Mouse (Mus musculus): ENCODE results near the gene Mrtfb. TPM values are rescaled to one million over a fixed set of nuclear protein-coding genes. Genes with fewer than 3 reads are reported as not detected.

Gene Mrtfb
- polyA plus RNA-seq, 1 experiment from 2014 or later = 21.8 TPM

GRCm38 (mm10) chr16:13366802-13367465 is 110.7 kb downstream of the Mrtfb start:
- Histone ChIP-seq H3K27me3 (replicated peaks; ENCODE audit: insufficient read depth, low read length) (no peaks in the 10 kb centered on the region), H3K9ac (replicated peaks; ENCODE audit: low read depth) (no peak overlapping the region), H3K36me3 (ENCODE audit: insufficient read depth, low read length) (no peaks in the 10 kb centered on the region), H3K9me3 (ENCODE audit: low read length) (no peaks in the 10 kb centered on the region), H3K4me3 (ENCODE audit: low read depth, low read length) (no peak overlapping the region), H3K4me2 (replicated peaks; ENCODE audit: low read depth, low read length) (no peak overlapping the region), H3K27ac (ENCODE audit: low read length) (no peak overlapping the region), H3K4me1 (ENCODE audit: insufficient read depth, low read depth, low read length) (peaks cover 4% of the 10 kb centered on the region; the same call in 1 of the 2 replicates)
- 17% methylated on average over 4 of the region's 4 CpGs for WGBS
- TF ChIP-seq CTCF (IDR thresholded peaks at IDR 0.05) = no peak; the same call in 1 of the 2 replicates
- no peak for TF ChIP-seq EP300 (IDR thresholded peaks at IDR 0.05)
- ATAC-seq (peak; percentile 56), DNase-seq (ENCODE audit: low spot score) (peak; percentile 59)

GRCm38 (mm10) chr16:13367466-13367856 is 111.2 kb downstream of the Mrtfb start:
- Histone ChIP-seq H3K9ac (replicated peaks; ENCODE audit: low read depth) (no peak overlapping the region), H3K9me3 (ENCODE audit: low read length) (no peaks in the 10 kb centered on the region), H3K36me3 (ENCODE audit: insufficient read depth, low read length) (no peaks in the 10 kb centered on the region), H3K4me3 (ENCODE audit: low read depth, low read length) (no peak overlapping the region), H3K27ac (ENCODE audit: low read length) (no peak overlapping the region), H3K4me2 (replicated peaks; ENCODE audit: low read depth, low read length) (no peak overlapping the region), H3K27me3 (replicated peaks; ENCODE audit: insufficient read depth, low read length) (no peaks in the 10 kb centered on the region), H3K4me1 (ENCODE audit: insufficient read depth, low read depth, low read length) (peaks cover 4% of the 10 kb centered on the region; the same call in 1 of the 2 replicates)
- DNase-seq (ENCODE audit: low spot score) (peak; percentile 25), ATAC-seq (peak; percentile 55)
- TF ChIP-seq EP300 (IDR thresholded peaks at IDR 0.05) (no peak), CTCF (IDR thresholded peaks at IDR 0.05) (no peak)
- WGBS = 36% methylated on average over 2 of the region's 2 CpGs

DNA sequence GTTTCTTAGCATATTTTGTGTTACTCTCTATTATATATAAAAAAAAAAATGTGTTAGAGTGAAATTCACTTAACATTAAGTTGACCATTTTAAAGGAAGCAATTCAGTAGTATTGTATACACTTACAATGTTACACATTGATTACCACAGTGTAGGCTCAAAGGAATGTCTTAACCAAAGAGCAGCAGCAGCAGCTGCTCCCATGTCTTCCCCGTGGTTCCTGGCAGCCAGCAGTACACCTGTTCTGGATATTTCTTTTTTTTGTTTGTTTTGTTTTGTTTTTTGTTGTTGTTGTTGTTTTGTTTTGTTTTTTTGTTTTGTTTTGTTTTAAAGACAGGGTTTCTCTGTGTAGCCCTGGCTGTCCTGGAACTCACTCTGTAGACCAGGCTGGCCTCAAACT is 112.4 kb downstream of the Mrtfb start:
- Histone ChIP-seq H3K9ac (replicated peaks; ENCODE audit: low read depth) (no peak overlapping the region), H3K36me3 (ENCODE audit: insufficient read depth, low read length) (no peaks in the 10 kb centered on the region), H3K4me3 (ENCODE audit: low read depth, low read length) (no peak overlapping the region), H3K9me3 (ENCODE audit: low read length) (no peaks in the 10 kb centered on the region), H3K27me3 (replicated peaks; ENCODE audit: insufficient read depth, low read length) (no peaks in the 10 kb centered on the region), H3K4me2 (replicated peaks; ENCODE audit: low read depth, low read length) (no peak overlapping the region), H3K27ac (ENCODE audit: low read length) (no peak overlapping the region), H3K4me1 (ENCODE audit: insufficient read depth, low read depth, low read length) (peaks cover 4% of the 10 kb centered on the region; the same call in 1 of the 2 replicates)
- DNase-seq (ENCODE audit: low spot score) (no peak), ATAC-seq (no peak)
- WGBS = 66% methylated on average over 1 of the region's 1 CpGs
- TF ChIP-seq EP300 (IDR thresholded peaks at IDR 0.05) (no peak), CTCF (IDR thresholded peaks at IDR 0.05) (no peak)

- H3K4me2 ChIP-seq (replicated peaks; ENCODE audit: low read depth, low read length) = no peak overlapping the region
- WGBS = 17% methylated on average over 11 of the region's 11 CpGs
- peak; percentile 89 for ATAC-seq
Observed at GRCm38 (mm10) chr16:13371740-13372287, 115.5 kb downstream of the Mrtfb start.

GRCm38 (mm10) chr16:13372899-13373533 is 116.7 kb downstream of the Mrtfb start:
- no peak overlapping the region for H3K27ac ChIP-seq (ENCODE audit: low read length)
- H3K36me3 ChIP-seq (ENCODE audit: insufficient read depth, low read length) = no peaks in the 10 kb centered on the region
- DNase-seq (ENCODE audit: low spot score) (no peak), ATAC-seq (no peak)
- no peak overlapping the region for H3K4me2 ChIP-seq (replicated peaks; ENCODE audit: low read depth, low read length)
- H3K4me3 ChIP-seq (ENCODE audit: low read depth, low read length) = no peak overlapping the region
- H3K4me1 ChIP-seq (ENCODE audit: insufficient read depth, low read depth, low read length) = no peaks in the 10 kb centered on the region
- 85% methylated on average over 8 of the region's 8 CpGs for WGBS
- no peak overlapping the region for H3K9ac ChIP-seq (replicated peaks; ENCODE audit: low read depth)
- no peaks in the 10 kb centered on the region for H3K27me3 ChIP-seq (replicated peaks; ENCODE audit: insufficient read depth, low read length)
- no peaks in the 10 kb centered on the region for H3K9me3 ChIP-seq (ENCODE audit: low read length)
- TF ChIP-seq EP300 (IDR thresholded peaks at IDR 0.05) (no peak), CTCF (IDR thresholded peaks at IDR 0.05) (no peak)

More at GRCm38 (mm10) chr16:13371740-13372287, 115.5 kb downstream of the Mrtfb start:
- TF ChIP-seq EP300 (IDR thresholded peaks at IDR 0.05) (0 out of 2 replicates have a peak, but pooled peaks have one; percentile 39), CTCF (IDR thresholded peaks at IDR 0.05) (no peak)
- Histone ChIP-seq H3K9ac (replicated peaks; ENCODE audit: low read depth) (no peak overlapping the region), H3K27me3 (replicated peaks; ENCODE audit: insufficient read depth, low read length) (no peaks in the 10 kb centered on the region), H3K9me3 (ENCODE audit: low read length) (no peaks in the 10 kb centered on the region), H3K4me3 (ENCODE audit: low read depth, low read length) (no peak overlapping the region), H3K36me3 (ENCODE audit: insufficient read depth, low read length) (no peaks in the 10 kb centered on the region), H3K27ac (ENCODE audit: low read length) (no peak overlapping the region), H3K4me1 (ENCODE audit: insufficient read depth, low read depth, low read length) (no peaks in the 10 kb centered on the region; the same call in 1 of the 2 replicates)
- peak; percentile 89 for DNase-seq (ENCODE audit: low spot score)

- DNase-seq (ENCODE audit: low spot score) (no peak), ATAC-seq (no peak)
- WGBS = 76% methylated on average over 7 of the region's 7 CpGs
- Histone ChIP-seq H3K27ac (ENCODE audit: low read length) (no peak overlapping the region; the same call in 1 of the 2 replicates), H3K27me3 (replicated peaks; ENCODE audit: insufficient read depth, low read length) (no peaks in the 10 kb centered on the region), H3K4me3 (ENCODE audit: low read depth, low read length) (no peak overlapping the region), H3K9ac (replicated peaks; ENCODE audit: low read depth) (no peak overlapping the region), H3K9me3 (ENCODE audit: low read length) (no peaks in the 10 kb centered on the region), H3K4me2 (replicated peaks; ENCODE audit: low read depth, low read length) (no peak overlapping the region), H3K4me1 (ENCODE audit: insufficient read depth, low read depth, low read length) (0 out of 2 replicates have a peak, but pooled peaks cover 4% of the 10 kb centered on the region), H3K36me3 (ENCODE audit: insufficient read depth, low read length) (no peaks in the 10 kb centered on the region)
- no peak for TF ChIP-seq CTCF (IDR thresholded peaks at IDR 0.05)
Observed at GRCm38 (mm10) chr16:13376947-13377486, 120.7 kb downstream of the Mrtfb start.

Data from lung, postnatal 0 days (tissue).